Mouse (Mus musculus): ENCODE measurements at regions not wholly inside any gene's neighbourhood (a gene's known extent, or its start where the extent isn't known, plus 50 kb on each side); places are given as distances from the start of the nearest gene placed in this dataset.

GRCm38 (mm10) chr13:15848017-15848416, 163.6 kb upstream of the Inhba start:
- TF ChIP-seq POLR2A (IDR thresholded peaks at IDR 0.05; ENCODE audit: borderline replicate concordance, extremely low read depth, insufficient read depth, insufficient read length, poor library complexity, severe bottlenecking): no peak
- no peak for TF ChIP-seq CTCF (IDR thresholded peaks at IDR 0.05; ENCODE audit: borderline replicate concordance, extremely low read depth, insufficient read depth, insufficient read length)

All from brain, embryonic 14.5 days (tissue).